Mouse (Mus musculus) olfactory bulb, adult 2 months (tissue): Measurements from ENCODE around the gene Gpr107.

ENCODE experiments used
- CTCF ChIP-seq: fragments of 200-500 bp; IDR thresholded peaks from 2 replicates; pipeline ENCODE4 v1.5.1; 2012; ENCODE audit warnings: low read depth, mild to moderate bottlenecking, low read length, moderate library complexity; ENCODE audit not compliant: insufficient read depth
- POLR2A ChIP-seq: fragments of 200-500 bp; IDR thresholded peaks from 2 replicates; pipeline ENCODE4 v1.6.1; 2012; ENCODE audit warnings: mild to moderate bottlenecking, low read depth, low read length, moderate library complexity; ENCODE audit not compliant: insufficient read depth

DNA sequence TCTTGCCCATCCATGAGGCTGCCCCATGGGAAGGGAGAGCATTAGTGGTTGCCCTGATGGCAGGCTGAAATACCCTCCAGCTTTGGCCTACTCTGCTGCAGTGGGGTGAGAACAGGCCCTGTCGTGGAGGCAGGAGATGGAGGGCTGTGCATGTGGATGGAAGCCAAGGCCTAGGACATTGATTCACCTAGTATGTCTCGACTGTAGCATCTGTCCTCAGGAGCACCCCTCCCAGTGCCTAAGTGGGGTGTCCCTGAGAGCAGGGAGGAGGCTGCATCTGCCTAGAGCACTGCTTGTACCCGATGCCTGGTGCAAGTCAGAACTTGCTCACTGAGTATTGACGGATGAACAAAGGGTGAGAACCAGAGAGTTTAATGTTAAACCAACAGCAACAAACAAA is 54.1 kb downstream of the Gpr107 start:
- TF ChIP-seq POLR2A: no peak
- TF ChIP-seq CTCF: no peak
